Mouse (Mus musculus) MEL (cell line): ENCODE data around the gene Osbpl8. TPM values are rescaled to one million over a fixed set of nuclear protein-coding genes. Genes with fewer than 3 reads are reported as not detected.
"Not testable (repeated sequence)": the region's sequence is repeated elsewhere in the genome, so short reads cannot be mapped to it uniquely, and the experiment has no call there.

Experiments used
- DNase-seq: peaks from one replicate; pipeline ENCODE4 v3.0.0; 2011; ENCODE audit warnings: low read depth, low spot score
- H3K27ac ChIP-seq: 2 replicates; pipeline ENCODE4 v1.5.1; 2012; ENCODE audit warnings: low read depth, mild to moderate bottlenecking, control low read depth, low read length, moderate library complexity; ENCODE audit not compliant: control insufficient read depth
- H3K27me3 ChIP-seq, 2 experiments: fragments of 150-350 bp in 1 of 2; sonication (generic) in 1 of 2; 2 replicates each; pipeline ENCODE4 v1.6.1; 2012; ENCODE audit warnings: low read length in 2 of 2, mild to moderate bottlenecking in 2 of 2, improper control_type of control experiment in 1 of 2, moderate library complexity in 1 of 2; ENCODE audit not compliant: insufficient read depth in 2 of 2, control insufficient read depth in 1 of 2
- H3K36me3 ChIP-seq, 2 experiments: 2 replicates each; pipeline ENCODE4 v1.6.1; 2012 to 2014; ENCODE audit warnings: low read length in 2 of 2, improper control_type of control experiment in 1 of 2, inconsistent platforms in 1 of 2, mild to moderate bottlenecking in 1 of 2; ENCODE audit not compliant: insufficient read depth in 2 of 2, control insufficient read depth in 1 of 2
- H3K4me1 ChIP-seq, 2 experiments: fragments of 150-350 bp in 1 of 2; sonication (generic) in 1 of 2; 2 replicates each; pipeline ENCODE4 v1.6.1; 2012; ENCODE audit warnings: low read length in 2 of 2, improper control_type of control experiment in 1 of 2, mild to moderate bottlenecking in 1 of 2; ENCODE audit not compliant: insufficient read depth in 2 of 2, control insufficient read depth in 1 of 2
- H3K4me3 ChIP-seq, 2 experiments: fragments of 150-350 bp in 1 of 2; sonication (generic) in 1 of 2; 2 replicates each; pipeline ENCODE4 v1.5.1; 2012; ENCODE audit warnings: low read depth in 2 of 2, low read length in 2 of 2, mild to moderate bottlenecking in 2 of 2, moderate library complexity in 2 of 2, control low read depth in 1 of 2, improper control_type of control experiment in 1 of 2; ENCODE audit not compliant: control insufficient read depth in 1 of 2, insufficient read depth in 1 of 2
- H3K79me2 ChIP-seq: 2 replicates; pipeline ENCODE4 v1.6.1; 2012; ENCODE audit warnings: mild to moderate bottlenecking, low read length, moderate library complexity; ENCODE audit not compliant: control insufficient read depth, poor library complexity, insufficient read depth
- H3K9ac ChIP-seq: 2 replicates; pipeline ENCODE4 v1.6.1; 2012; ENCODE audit warnings: low read depth, mild to moderate bottlenecking, control low read depth, low read length, moderate library complexity; ENCODE audit not compliant: control insufficient read depth, poor library complexity, severe bottlenecking
- H3K9me3 ChIP-seq: fragments of 150-350 bp; sonication (generic); replicated peaks from 2 replicates; pipeline ENCODE4 v1.6.1; 2012; ENCODE audit warnings: mild to moderate bottlenecking, low read length, improper control_type of control experiment, moderate library complexity; ENCODE audit not compliant: insufficient read depth
- CHD2 ChIP-seq: IDR thresholded peaks from 2 replicates; pipeline ENCODE4 v1.6.1; 2011; ENCODE audit warnings: low read length, improper control_type of control experiment
- CTCF ChIP-seq, 3 experiments: IDR thresholded peaks in 2 of 3; conservative IDR thresholded peaks in 1 of 3; 2 replicates each; pipeline ENCODE4 v1.5.1; 2011 to 2012; ENCODE audit warnings: low read length in 3 of 3, low read depth in 2 of 3, mild to moderate bottlenecking in 2 of 3, improper control_type of control experiment in 1 of 3, inconsistent platforms in 1 of 3, mixed read lengths in 1 of 3, moderate library complexity in 1 of 3; ENCODE audit not compliant: control insufficient read depth in 1 of 3, insufficient read depth in 1 of 3, poor library complexity in 1 of 3, severe bottlenecking in 1 of 3
- E2F4 ChIP-seq: IDR thresholded peaks from 2 replicates; pipeline ENCODE4 v1.6.1; 2011; ENCODE audit warnings: low read depth, low read length, improper control_type of control experiment, borderline replicate concordance
- ETS1 ChIP-seq: IDR thresholded peaks from 2 replicates; pipeline ENCODE4 v1.6.1; 2012; ENCODE audit warnings: low read depth, mild to moderate bottlenecking, inconsistent platforms, low read length, improper control_type of control experiment, moderate library complexity
- GABPA ChIP-seq: IDR thresholded peaks from 2 replicates; pipeline ENCODE4 v1.6.1; 2012; ENCODE audit warnings: low read depth, mild to moderate bottlenecking, inconsistent platforms, low read length, improper control_type of control experiment, moderate library complexity
- HCFC1 ChIP-seq: IDR thresholded peaks from 2 replicates; pipeline ENCODE4 v1.6.1; 2012; ENCODE audit warnings: low read depth, mild to moderate bottlenecking, inconsistent platforms, low read length, improper control_type of control experiment, moderate library complexity
- MAX ChIP-seq: IDR thresholded peaks from 2 replicates; pipeline ENCODE4 v1.6.1; 2011; ENCODE audit warnings: low read length, improper control_type of control experiment
- MYC ChIP-seq: IDR thresholded peaks from 2 replicates; pipeline ENCODE4 v1.6.1; 2011; ENCODE audit warnings: low read depth, mild to moderate bottlenecking, low read length, improper control_type of control experiment, moderate library complexity
- NRF1 ChIP-seq: IDR thresholded peaks from 2 replicates; pipeline ENCODE4 v1.6.1; 2014; ENCODE audit warnings: low read depth, mild to moderate bottlenecking, inconsistent platforms, low read length, improper control_type of control experiment, moderate library complexity; ENCODE audit not compliant: poor library complexity, insufficient read depth, severe bottlenecking
- RAD21 ChIP-seq: IDR thresholded peaks from 2 replicates; pipeline ENCODE4 v1.6.1; 2011; ENCODE audit warnings: mild to moderate bottlenecking, low read depth, low read length, improper control_type of control experiment
- SIN3A ChIP-seq: IDR thresholded peaks from 2 replicates; pipeline ENCODE4 v1.6.1; 2012; ENCODE audit warnings: low read length, improper control_type of control experiment, inconsistent platforms
- SMC3 ChIP-seq: IDR thresholded peaks from 2 replicates; pipeline ENCODE4 v1.6.1; 2011; ENCODE audit warnings: low read depth, low read length, improper control_type of control experiment
- TAL1 ChIP-seq: IDR thresholded peaks from 2 replicates; pipeline ENCODE4 v1.6.1; 2012; ENCODE audit warnings: mild to moderate bottlenecking, inconsistent platforms, low read length, moderate library complexity, mixed read lengths
- TCF12 ChIP-seq: IDR thresholded peaks from 2 replicates; pipeline ENCODE4 v1.6.1; 2014; ENCODE audit warnings: low read depth, mild to moderate bottlenecking, inconsistent platforms, low read length, improper control_type of control experiment, moderate library complexity
- UBTF ChIP-seq: IDR thresholded peaks from 2 replicates; pipeline ENCODE4 v1.6.1; 2012; ENCODE audit warnings: low read depth, mild to moderate bottlenecking, inconsistent platforms, low read length, improper control_type of control experiment, moderate library complexity, borderline replicate concordance; ENCODE audit not compliant: insufficient read depth
- USF1 ChIP-seq: IDR thresholded peaks from 2 replicates; pipeline ENCODE4 v1.6.1; 2014; ENCODE audit warnings: low read depth, mild to moderate bottlenecking, inconsistent platforms, low read length, improper control_type of control experiment, moderate library complexity
- ZC3H11A ChIP-seq: IDR thresholded peaks from 2 replicates; pipeline ENCODE4 v1.6.1; 2012; ENCODE audit warnings: low read depth, mild to moderate bottlenecking, inconsistent platforms, low read length, improper control_type of control experiment
- ZNF384 ChIP-seq: IDR thresholded peaks from 2 replicates; pipeline ENCODE4 v1.6.1; 2012; ENCODE audit warnings: low read depth, mild to moderate bottlenecking, inconsistent platforms, low read length, improper control_type of control experiment
- polyA plus RNA-seq, 2 experiments: library from polyadenylated mRNA; stranded (reverse) in 1 of 2; unstranded in 1 of 2; fragments of >175 nt in 1 of 2; fragments of >200 nt in 1 of 2; gene quantifications; 2 replicates each; pipeline versions ENCODE4 v1.2.1 to v1.2.4; 2012; ENCODE audit warnings: low replicate concordance in 2 of 2, low read depth in 1 of 2; ENCODE audit not compliant: insufficient read length in 2 of 2, insufficient read depth in 1 of 2, missing spikeins in 1 of 2
- total RNA-seq: library from RNA; depleted of rRNA; stranded (reverse); fragments of 300-350 nt; gene quantifications from 2 replicates; pipeline ENCODE4 v1.2.3, GENCODE M21; 2012

The Osbpl8 gene
- total and polyA plus RNA-seq, 3 experiments = 26.2 to 44.8 (median 33.4) TPM

DNA sequence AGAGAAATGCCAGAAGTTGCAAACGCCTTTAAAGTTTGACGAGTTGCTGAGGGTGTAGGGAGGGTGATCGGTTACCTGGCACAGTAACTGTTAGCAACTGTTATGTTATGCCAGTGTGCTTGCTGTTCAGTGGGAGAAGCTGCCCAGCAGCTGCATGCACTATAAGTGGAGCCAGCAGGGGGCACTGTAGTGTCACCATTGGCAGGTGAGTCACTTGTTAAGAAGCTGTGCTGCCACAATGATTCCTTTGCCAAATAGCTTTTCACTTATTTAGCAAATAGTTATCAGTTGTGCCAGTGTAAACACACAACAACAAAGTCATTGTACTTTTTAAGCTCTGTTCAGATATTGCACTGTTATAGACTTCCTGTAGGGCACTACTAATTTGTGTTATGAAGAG lies 62.0 kb downstream of the Osbpl8 start:
- Histone ChIP-seq H3K36me3 (peaks cover 0 to 18% of the 10 kb centered on the region in 2 experiments; a peak in 3 of 4 replicates), H3K9me3 (no peaks in the 10 kb centered on the region), H3K27me3 (no peaks in the 10 kb centered on the region), H3K79me2 (peaks cover 10% of the 10 kb centered on the region), H3K4me3 (no peak overlapping the region), H3K9ac (no peak overlapping the region), H3K4me1 (peaks cover 0 to 4% of the 10 kb centered on the region in 2 experiments; a peak in 2 of 4 replicates), H3K27ac (no peak overlapping the region)
- DNase-seq = peak; percentile 89
- TF ChIP-seq NRF1 = no peak
- TF ChIP-seq ETS1 = no peak
- TF ChIP-seq CTCF (IDR thresholded peaks at IDR 0.05 in 2 of 3, conservative IDR thresholded peaks at IDR 0.05 in 1 of 3; ENCODE audit: control insufficient read depth in 1 of 3, insufficient read depth in 1 of 3, low read depth in 2 of 3, low read length in 3 of 3, poor library complexity in 1 of 3, severe bottlenecking in 1 of 3) = peak; percentile 89 to 91 (median 91)
- TF ChIP-seq USF1 = no peak
- peak; percentile 80 for TF ChIP-seq RAD21
- TF ChIP-seq SMC3 = peak; percentile 74
- no peak for TF ChIP-seq E2F4
- TF ChIP-seq TAL1 = no peak
- TF ChIP-seq MAX = no peak
- peak; percentile 14; the same call in 1 of the 2 replicates for TF ChIP-seq TCF12
- TF ChIP-seq ZC3H11A = peak; percentile 43; the same call in 1 of the 2 replicates

DNA sequence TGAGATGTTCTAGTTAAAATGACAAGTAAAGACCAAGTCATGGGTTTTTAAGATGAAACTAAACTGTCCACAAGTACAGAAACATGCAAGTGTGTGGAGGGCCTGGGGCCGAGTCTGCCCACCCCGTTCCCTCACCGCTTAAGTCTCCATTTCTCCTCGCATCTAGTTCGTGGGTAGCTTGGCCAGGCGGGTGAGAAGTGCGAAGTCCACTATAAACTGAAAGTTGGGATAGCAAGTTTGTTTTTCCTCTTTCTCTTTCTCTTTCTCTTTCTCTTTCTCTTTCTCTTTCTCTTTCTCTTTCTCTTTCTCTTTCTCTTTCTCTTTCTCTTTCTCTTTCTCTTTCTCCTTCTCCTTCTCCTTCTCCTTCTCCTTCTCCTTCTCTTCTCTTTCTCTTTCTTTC lies 67.7 kb downstream of the Osbpl8 start:
- H3K79me2 ChIP-seq, H3K27ac ChIP-seq, DNase-seq, H3K27me3 ChIP-seq, H3K4me3 ChIP-seq, H3K9ac ChIP-seq, H3K4me1 ChIP-seq, H3K9me3 ChIP-seq: not testable (repeated sequence)
- H3K36me3 ChIP-seq = peaks cover 2 to 25% of the 10 kb centered on the region in 2 experiments; a peak in 3 of 4 replicates

DNA sequence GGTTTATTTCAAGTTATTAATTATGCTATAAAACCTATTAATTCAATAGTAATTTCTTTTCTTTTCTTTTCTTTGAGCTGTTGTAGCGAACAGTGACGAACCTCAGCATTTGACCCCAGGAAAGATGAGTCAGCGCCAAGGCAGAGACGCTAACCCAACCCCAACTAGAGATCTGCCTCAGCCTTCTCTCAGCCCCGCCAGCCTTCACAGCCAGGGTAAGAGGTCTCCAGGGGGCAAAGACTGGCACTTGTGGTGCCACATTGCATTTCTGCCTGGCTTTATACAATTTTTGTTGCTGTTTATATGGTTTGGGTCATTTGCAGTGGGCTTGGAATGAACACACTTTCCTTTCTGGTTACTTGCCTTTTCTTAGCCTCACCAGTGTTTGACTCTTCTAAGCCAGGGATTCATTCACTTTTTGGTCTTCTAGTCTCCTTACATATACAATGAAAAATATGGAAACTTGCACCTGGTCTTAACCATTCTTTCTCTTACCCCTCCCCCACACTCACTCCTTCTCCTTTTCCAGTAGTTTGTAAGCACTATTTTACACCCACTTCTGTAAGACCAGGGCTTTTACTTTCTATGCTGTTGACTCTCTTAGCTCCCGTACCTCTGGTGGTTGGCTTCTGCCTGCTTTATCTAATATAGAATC lies 69.1 kb downstream of the Osbpl8 start:
- TF ChIP-seq HCFC1 (no peak), CHD2 (no peak), MYC (no peak), CTCF (IDR thresholded peaks at IDR 0.05 in 2 of 3, conservative IDR thresholded peaks at IDR 0.05 in 1 of 3; ENCODE audit: control insufficient read depth in 1 of 3, insufficient read depth in 1 of 3, low read depth in 2 of 3, low read length in 3 of 3, poor library complexity in 1 of 3, severe bottlenecking in 1 of 3) (no peak), UBTF (no peak), TCF12 (no peak), ZNF384 (no peak), SIN3A (no peak), NRF1 (no peak), GABPA (no peak)
- H3K79me2 ChIP-seq = peaks cover 6% of the 10 kb centered on the region; the same call in 1 of the 2 replicates
- H3K9ac ChIP-seq = no peak overlapping the region
- H3K27ac ChIP-seq = no peak overlapping the region
- H3K9me3 ChIP-seq = no peaks in the 10 kb centered on the region
- no peaks in the 10 kb centered on the region for H3K27me3 ChIP-seq
- no peak overlapping the region for H3K4me3 ChIP-seq
- H3K4me1 ChIP-seq = peaks cover 0 to 3% of the 10 kb centered on the region in 2 experiments; a peak in 1 of 4 replicates
- H3K36me3 ChIP-seq = peaks cover 2 to 29% of the 10 kb centered on the region in 2 experiments; a peak in 3 of 4 replicates
- DNase-seq = no peak
